Mouse (Mus musculus) heart, postnatal 0 days (tissue): Measurements from ENCODE around the gene Plekhg3. TPM values are rescaled to one million over a fixed set of nuclear protein-coding genes. Genes with fewer than 3 reads are reported as not detected.

Source experiments
- ATAC-seq: fragments of 200-750 bp; cut with Nextera tagmentation; 2 replicates; pipeline ENCODE4 v1.8.0; 2017; ENCODE audit warnings: low read depth, moderate number of reproducible peaks, moderate library complexity; ENCODE audit not compliant: insufficient read depth
- DNase-seq: peaks from one replicate; pipeline ENCODE4 v3.0.0-alpha.2; 2016; ENCODE audit warnings: low spot score
- H3K27ac ChIP-seq: fragments of 300-500 bp; sonication (generic); 2 replicates; pipeline ENCODE4 v1.5.1; 2014; ENCODE audit warnings: low read depth, mild to moderate bottlenecking
- H3K27me3 ChIP-seq: fragments of 300-500 bp; sonication (generic); 2 replicates; pipeline ENCODE4 v1.6.1; 2014; ENCODE audit warnings: low read length, mixed read lengths; ENCODE audit not compliant: control insufficient read depth, insufficient read depth
- H3K36me3 ChIP-seq: fragments of 300-500 bp; sonication (generic); replicated peaks from 2 replicates; pipeline ENCODE4 v1.6.1; 2014; ENCODE audit warnings: low read length, mixed read lengths; ENCODE audit not compliant: control insufficient read depth, insufficient read depth
- H3K4me1 ChIP-seq: fragments of 300-500 bp; sonication (generic); 2 replicates; pipeline ENCODE4 v1.6.1; 2014; ENCODE audit warnings: antibody characterized with exemption; ENCODE audit not compliant: control insufficient read depth, insufficient read depth
- H3K4me2 ChIP-seq: fragments of 300-500 bp; sonication (generic); 2 replicates; pipeline ENCODE4 v1.6.1; 2014; ENCODE audit warnings: low read depth, mild to moderate bottlenecking, low read length, moderate library complexity
- H3K4me3 ChIP-seq: fragments of 300-500 bp; sonication (generic); 2 replicates; pipeline ENCODE4 v1.5.1; 2014; ENCODE audit warnings: low read depth, low read length
- H3K9ac ChIP-seq: fragments of 300-500 bp; sonication (generic); replicated peaks from 2 replicates; pipeline ENCODE4 v1.6.1; 2014; ENCODE audit warnings: low read depth, low read length, mixed read lengths
- H3K9me3 ChIP-seq: fragments of 300-500 bp; sonication (generic); replicated peaks from 2 replicates; pipeline ENCODE4 v1.6.1; 2016; ENCODE audit warnings: low read length; ENCODE audit not compliant: control insufficient read depth
- CTCF ChIP-seq: IDR thresholded peaks from 2 replicates; pipeline ENCODE4 v1.5.1; 2016; ENCODE audit warnings: antibody characterized with exemption, control low read depth, low read depth
- EP300 ChIP-seq: IDR thresholded peaks from 2 replicates; pipeline ENCODE4 v1.6.1; 2016; ENCODE audit warnings: antibody characterized with exemption, low read depth
- WGBS: fragments of 180-500 bp; shearing (Covaris S2); extraction: QIAGEN DNeasy Blood & Tissue Kit; methylation state at CpG from one replicate; pipeline ENCODE4 v1.1.7; 2014; 5-methylcytosine and 5-hydroxymethylcytosine counted together
- polyA plus RNA-seq: library from polyadenylated mRNA; unstranded; fragments of >200 nt; fragmentation: Nextera tagmentation; extraction: Ambion mirVana; gene quantifications from 2 replicates; pipeline ENCODE4 v1.2.1, GENCODE M21; 2015
- total RNA-seq: library from RNA; depleted of rRNA; stranded (reverse); fragments of >200 nt; gene quantifications from 2 replicates; pipeline ENCODE4 v1.2.3, GENCODE M21; 2014; ENCODE audit warnings: low replicate concordance

Gene Plekhg3
- total and polyA plus RNA-seq, 2 experiments from 2014 or later = 3.7 to 21.7 TPM

DNA sequence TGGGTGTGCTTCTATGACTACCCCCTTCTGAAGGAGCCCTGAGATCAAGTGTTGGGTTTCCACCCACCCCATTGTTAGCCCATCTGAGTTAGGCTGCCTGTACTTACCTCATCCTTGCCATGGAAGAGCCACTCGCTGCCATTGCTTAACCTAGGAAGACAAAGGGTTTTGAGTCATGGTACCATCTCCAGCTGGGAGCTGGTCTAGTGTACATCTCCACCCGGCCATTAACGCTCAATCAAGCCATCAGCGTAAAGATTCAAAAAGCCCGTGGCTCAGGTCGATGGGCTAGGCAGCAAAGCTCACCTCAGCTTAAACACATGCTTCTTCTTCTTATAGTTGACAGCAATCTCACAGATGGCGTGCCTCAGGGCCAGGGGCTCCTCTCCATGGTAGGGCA is 52.8 kb downstream of the Plekhg3 start:
- H3K9ac ChIP-seq = no peak overlapping the region; the same call in 1 of the 2 replicates
- no peak for ATAC-seq

DNA sequence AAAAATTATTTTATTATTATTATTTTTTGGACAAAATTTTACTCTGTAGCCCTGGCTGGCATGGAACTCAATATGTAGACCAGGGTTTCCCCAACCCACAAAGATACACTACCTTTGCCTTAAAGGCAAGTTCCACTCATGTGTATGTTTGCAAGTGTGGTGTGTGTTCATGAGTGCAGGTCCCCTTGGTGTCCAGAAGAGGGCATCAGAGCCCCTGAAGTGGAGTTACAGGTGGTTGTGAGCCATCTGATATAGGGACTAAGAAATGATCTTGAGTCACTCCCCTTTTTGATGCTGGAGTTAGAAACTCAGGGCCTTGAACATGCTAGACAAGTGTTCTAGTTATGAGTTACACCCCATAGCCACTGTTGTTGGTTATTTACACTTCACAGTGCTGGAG is 54.3 kb downstream of the Plekhg3 start:
- ATAC-seq (no peak), DNase-seq (no peak)
- Histone ChIP-seq H3K4me2 (no peak overlapping the region), H3K9ac (no peak overlapping the region), H3K4me3 (no peak overlapping the region), H3K9me3 (no peaks in the 10 kb centered on the region), H3K27me3 (no peaks in the 10 kb centered on the region), H3K27ac (no peak overlapping the region), H3K4me1 (peaks cover 14% of the 10 kb centered on the region; the same call in 1 of the 2 replicates), H3K36me3 (no peaks in the 10 kb centered on the region; the same call in 1 of the 2 replicates)
- no peak for TF ChIP-seq EP300
- TF ChIP-seq CTCF = no peak

More for the DNA sequence above, 52.8 kb downstream of the Plekhg3 start:
- Histone ChIP-seq H3K27ac (no peak overlapping the region), H3K9me3 (no peaks in the 10 kb centered on the region), H3K4me2 (no peak overlapping the region), H3K36me3 (peaks cover 12% of the 10 kb centered on the region), H3K4me3 (no peak overlapping the region), H3K27me3 (no peaks in the 10 kb centered on the region), H3K4me1 (peaks cover 14% of the 10 kb centered on the region; the same call in 1 of the 2 replicates)
- WGBS = 92% methylated on average over 7 of the region's 7 CpGs
- DNase-seq = no peak
- TF ChIP-seq CTCF (no peak), EP300 (no peak)

DNA sequence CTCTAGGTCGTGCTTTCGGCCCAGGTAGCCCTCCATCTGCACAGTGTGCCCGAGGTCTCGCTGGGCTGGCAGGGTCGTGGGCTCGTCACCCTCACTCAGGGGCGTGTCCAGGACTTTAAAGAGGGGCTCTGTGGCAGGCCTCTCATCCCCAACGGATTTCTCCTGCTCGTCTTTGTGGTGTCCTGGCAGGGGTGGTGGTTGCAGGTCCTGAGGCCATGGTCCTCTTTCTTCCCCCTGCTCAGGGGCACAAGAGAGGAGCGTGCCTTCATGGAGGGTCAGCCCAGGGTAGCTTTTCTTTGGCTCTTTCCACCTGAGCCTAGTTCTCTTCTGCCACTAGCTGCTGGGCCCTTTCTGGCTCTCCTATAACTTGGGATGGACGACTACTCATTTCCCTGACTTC is 56.7 kb downstream of the Plekhg3 start:
- 77% methylated on average over 11 of the region's 11 CpGs for WGBS
- TF ChIP-seq CTCF (no peak), EP300 (no peak)

DNA sequence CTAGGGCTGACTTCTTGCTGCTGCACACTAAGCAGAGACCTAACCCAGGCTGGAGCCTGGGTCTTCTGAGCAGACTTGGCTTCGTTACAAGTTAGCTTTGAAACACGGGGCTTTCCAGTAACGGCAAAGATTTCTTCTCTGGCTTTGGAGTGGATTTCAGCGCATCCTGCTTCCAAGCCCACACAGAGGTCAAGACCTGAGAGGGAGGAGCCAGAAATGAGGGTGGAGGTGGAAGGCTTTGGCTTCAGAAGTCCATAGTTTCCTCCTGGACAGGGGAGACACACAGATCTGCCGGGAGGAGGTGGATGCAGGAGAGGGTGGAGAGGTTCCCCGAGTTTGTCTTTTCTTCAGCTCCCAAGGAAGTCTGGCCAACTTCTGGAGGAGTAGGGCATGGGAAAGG is 58.8 kb downstream of the Plekhg3 start:
- TF ChIP-seq EP300 = no peak
- no peak for TF ChIP-seq CTCF
- Histone ChIP-seq H3K27ac (peak overlapping the region; percentile 44), H3K36me3 (no peaks in the 10 kb centered on the region), H3K9ac (no peak overlapping the region), H3K9me3 (no peaks in the 10 kb centered on the region), H3K4me2 (no peak overlapping the region), H3K4me3 (no peak overlapping the region), H3K4me1 (no peaks in the 10 kb centered on the region), H3K27me3 (no peaks in the 10 kb centered on the region)
- 29% methylated on average over 6 of the region's 6 CpGs for WGBS
- DNase-seq (peak; percentile 20), ATAC-seq (peak; percentile 15; the same call in 1 of the 2 replicates)

More for the DNA sequence above, 56.7 kb downstream of the Plekhg3 start:
- Histone ChIP-seq H3K9me3 (no peaks in the 10 kb centered on the region), H3K36me3 (no peaks in the 10 kb centered on the region), H3K27ac (no peak overlapping the region), H3K4me1 (peaks cover 10% of the 10 kb centered on the region; the same call in 1 of the 2 replicates), H3K4me3 (no peak overlapping the region), H3K9ac (no peak overlapping the region), H3K27me3 (no peaks in the 10 kb centered on the region), H3K4me2 (no peak overlapping the region)
- ATAC-seq = no peak
- DNase-seq = no peak

DNA sequence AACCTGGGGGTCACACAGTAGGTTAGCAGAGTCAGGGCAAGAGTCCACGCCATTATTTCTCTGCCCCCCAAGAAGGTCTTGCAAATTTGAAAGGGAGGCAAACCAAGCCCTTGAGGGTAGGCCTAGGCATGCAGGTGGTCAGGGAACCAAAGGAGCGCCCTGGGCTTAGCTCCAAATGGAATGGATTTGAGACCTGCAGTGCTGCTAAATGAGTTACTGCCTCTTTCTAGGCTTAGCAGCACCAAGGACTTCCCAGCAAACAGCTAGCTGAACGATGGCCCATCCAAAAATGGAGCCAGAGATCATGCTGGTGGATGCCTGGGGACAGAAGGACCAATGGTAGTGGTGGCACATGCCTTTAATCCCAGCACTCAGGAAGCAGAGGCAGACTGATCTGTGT is 60.3 kb downstream of the Plekhg3 start:
- DNase-seq = no peak
- TF ChIP-seq CTCF (no peak), EP300 (no peak)
- WGBS = 73% methylated on average over 3 of the region's 3 CpGs

DNA sequence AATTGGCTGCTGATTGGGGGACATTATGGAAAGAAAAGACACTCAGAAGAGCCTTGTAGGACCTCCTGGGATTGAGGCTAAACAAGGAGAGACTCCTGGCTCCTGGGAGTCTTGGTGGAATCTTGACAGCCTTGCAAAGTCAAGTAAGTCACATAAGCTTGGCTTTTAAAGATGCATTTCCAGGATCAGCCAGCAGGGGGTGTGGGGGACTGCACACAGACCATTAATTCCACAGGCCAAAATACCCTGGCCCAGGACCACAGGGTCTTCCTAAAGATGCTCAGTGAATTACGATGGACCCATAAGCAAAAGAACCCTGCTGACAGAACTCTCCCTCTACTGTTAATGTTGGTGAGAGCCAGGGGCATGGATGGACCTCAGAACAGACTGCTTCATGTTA is 61.5 kb downstream of the Plekhg3 start:
- Histone ChIP-seq H3K4me2 (no peak overlapping the region), H3K36me3 (0 out of 2 replicates have a peak, but pooled peaks cover 5% of the 10 kb centered on the region), H3K27ac (no peak overlapping the region), H3K9me3 (no peaks in the 10 kb centered on the region), H3K9ac (no peak overlapping the region), H3K4me3 (no peak overlapping the region), H3K27me3 (no peaks in the 10 kb centered on the region), H3K4me1 (no peaks in the 10 kb centered on the region)
- peak; percentile 76 for TF ChIP-seq CTCF
- TF ChIP-seq EP300 = no peak
- no peak for DNase-seq
- WGBS = 33% methylated on average over 1 of the region's 1 CpGs
- ATAC-seq = no peak

More for the DNA sequence above, 60.3 kb downstream of the Plekhg3 start:
- Histone ChIP-seq H3K4me3 (no peak overlapping the region), H3K27ac (no peak overlapping the region), H3K9ac (no peak overlapping the region), H3K4me1 (no peaks in the 10 kb centered on the region), H3K9me3 (no peaks in the 10 kb centered on the region), H3K27me3 (no peaks in the 10 kb centered on the region), H3K4me2 (no peak overlapping the region), H3K36me3 (0 out of 2 replicates have a peak, but pooled peaks cover 5% of the 10 kb centered on the region)
- ATAC-seq = no peak
